Mouse (Mus musculus) R1 (cell line): ENCODE data around the gene Car11.

Experiments used
- DNase-seq: peaks from one replicate; pipeline ENCODE4 v3.0.0-alpha.2; 2018; ENCODE audit warnings: low read depth, low spot score

Gene Car11

GRCm38 (mm10) chr7:45710477-45711191 lies 11.0 kb downstream of the Car11 start:
- no peak for DNase-seq

GRCm38 (mm10) chr7:45711316-45712021 lies 11.8 kb downstream of the Car11 start:
- DNase-seq: no peak

GRCm38 (mm10) chr7:45712022-45712757 lies 12.5 kb downstream of the Car11 start:
- peak; percentile 72 for DNase-seq

GRCm38 (mm10) chr7:45713396-45713795 lies 13.8 kb downstream of the Car11 start:
- DNase-seq: no peak

- DNase-seq: no peak
Observed at GRCm38 (mm10) chr7:45713881-45714520, 14.4 kb downstream of the Car11 start.

- peak; percentile 86 for DNase-seq
Observed at GRCm38 (mm10) chr7:45714630-45715089, 15.0 kb downstream of the Car11 start.

GRCm38 (mm10) chr7:45715090-45715708 lies 15.6 kb downstream of the Car11 start, which contains the start of gene Rpl18:
Rpl18 (plus strand) TSS chr7:45715457.
- DNase-seq: peak; percentile 99

- DNase-seq: no peak
Observed at GRCm38 (mm10) chr7:45715741-45716459, 16.3 kb downstream of the Car11 start.

- no peak for DNase-seq
Observed at GRCm38 (mm10) chr7:45716460-45716857, 16.8 kb downstream of the Car11 start.

GRCm38 (mm10) chr7:45716952-45717917 lies 17.6 kb downstream of the Car11 start:
- no peak for DNase-seq

GRCm38 (mm10) chr7:45717918-45718297 lies 18.3 kb downstream of the Car11 start, which contains the start of gene Sphk2:
Sphk2 (minus strand) TSS chr7:45718002.
- DNase-seq: peak; percentile 99

GRCm38 (mm10) chr7:45718331-45718730 lies 18.7 kb downstream of the Car11 start:
- no peak for DNase-seq

GRCm38 (mm10) chr7:45719180-45719579 lies 19.5 kb downstream of the Car11 start:
- no peak for DNase-seq

GRCm38 (mm10) chr7:45719738-45720412 lies 20.2 kb downstream of the Car11 start:
- DNase-seq: no peak

- DNase-seq: peak; percentile 85
Observed at GRCm38 (mm10) chr7:45720413-45721233, 21.0 kb downstream of the Car11 start, which contains the start of gene Fam83e. Fam83e (plus strand) TSS chr7:45721212.

GRCm38 (mm10) chr7:45721234-45721571 lies 21.6 kb downstream of the Car11 start:
- DNase-seq: no peak

- no peak for DNase-seq
Observed at GRCm38 (mm10) chr7:45721642-45722347, 22.2 kb downstream of the Car11 start.
